Mouse (Mus musculus): ENCODE results near the gene Foxg1.

Foxg1 gene

GRCm38 (mm10) chr12:49417963-49418362, 35.5 kb downstream of the Foxg1 start:
- DNase-seq, result no peak
